Mouse (Mus musculus) CH12.LX (cell line): Measurements from ENCODE around the gene Ecpas. TPM values are rescaled to one million over a fixed set of nuclear protein-coding genes. Genes with fewer than 3 reads are reported as not detected.

Experiments
- DNase-seq: peaks from one replicate; pipeline ENCODE4 v3.0.0-alpha.2; 2013; ENCODE audit errors: extremely low read depth
- H3K27ac ChIP-seq: 2 replicates; pipeline ENCODE4 v1.5.1; 2012; ENCODE audit warnings: low read depth, mild to moderate bottlenecking, control low read depth, moderate library complexity; ENCODE audit not compliant: insufficient read depth
- H3K27me3 ChIP-seq: replicated peaks from 2 replicates; pipeline ENCODE3; 2012; ENCODE audit warnings: inconsistent platforms
- H3K36me3 ChIP-seq, 2 experiments: replicated peaks in 1 of 2; 2 replicates each; pipeline versions ENCODE3 to v1.6.1; 2012; ENCODE audit warnings: inconsistent platforms in 1 of 2, low read length in 1 of 2, mild to moderate bottlenecking in 1 of 2, mixed read lengths in 1 of 2, moderate library complexity in 1 of 2; ENCODE audit not compliant: control insufficient read depth in 1 of 2, insufficient read depth in 1 of 2
- H3K4me1 ChIP-seq, 2 experiments: 2 replicates each; pipeline ENCODE4 v1.6.1; 2012; ENCODE audit warnings: inconsistent platforms in 1 of 2, moderate library complexity in 1 of 2; ENCODE audit not compliant: insufficient read depth in 2 of 2, control insufficient read depth in 1 of 2
- H3K4me2 ChIP-seq: 2 replicates; pipeline ENCODE4 v1.6.1; 2012; ENCODE audit warnings: low read depth, mild to moderate bottlenecking, control low read depth; ENCODE audit not compliant: poor library complexity, insufficient read depth, severe bottlenecking
- H3K4me3 ChIP-seq, 3 experiments: fragments of 150-350 bp in 1 of 3; sonication (generic) in 1 of 3; replicated peaks in 1 of 3; 2 replicates each; pipeline versions ENCODE3 to v1.5.1; 2011 to 2012; ENCODE audit warnings: low read depth in 2 of 3, low read length in 2 of 3, mild to moderate bottlenecking in 2 of 3, moderate library complexity in 2 of 3, control low read depth in 1 of 3, improper control_type of control experiment in 1 of 3, inconsistent platforms in 1 of 3, mixed read lengths in 1 of 3; ENCODE audit not compliant: poor library complexity in 1 of 3
- H3K79me2 ChIP-seq: replicated peaks from 2 replicates; pipeline ENCODE4 v1.6.1; 2012; ENCODE audit warnings: mild to moderate bottlenecking, moderate library complexity; ENCODE audit not compliant: control insufficient read depth, poor library complexity, insufficient read depth, severe bottlenecking; ENCODE audit errors: extremely low read depth
- H3K9ac ChIP-seq: 2 replicates; pipeline ENCODE4 v1.6.1; 2012; ENCODE audit warnings: low read depth, mild to moderate bottlenecking, control low read depth, moderate library complexity; ENCODE audit not compliant: insufficient read depth
- H3K9me3 ChIP-seq: replicated peaks from 2 replicates; pipeline ENCODE3; 2012; ENCODE audit warnings: low read length, inconsistent platforms, mixed read lengths
- BHLHE40 ChIP-seq: IDR thresholded peaks from 2 replicates; pipeline ENCODE4 v1.6.1; 2011; ENCODE audit warnings: mild to moderate bottlenecking, low read depth, low read length, improper control_type of control experiment
- ELF1 ChIP-seq: IDR thresholded peaks from 2 replicates; pipeline ENCODE4 v1.6.1; 2014; ENCODE audit warnings: low read depth, mild to moderate bottlenecking, inconsistent platforms, low read length, improper control_type of control experiment
- EP300 ChIP-seq: IDR thresholded peaks from 2 replicates; pipeline ENCODE4 v1.6.1; 2011; ENCODE audit warnings: low read length, improper control_type of control experiment
- ETS1 ChIP-seq: conservative IDR thresholded peaks from 2 replicates; pipeline ENCODE4 v1.6.1; 2012; ENCODE audit warnings: low read depth, mild to moderate bottlenecking, inconsistent platforms, low read length, improper control_type of control experiment, moderate library complexity
- GABPA ChIP-seq: IDR thresholded peaks from 2 replicates; pipeline ENCODE4 v1.6.1; 2012; ENCODE audit warnings: low read depth, low read length, improper control_type of control experiment, inconsistent platforms; ENCODE audit not compliant: insufficient replicate concordance
- HCFC1 ChIP-seq: IDR thresholded peaks from 2 replicates; pipeline ENCODE4 v1.6.1; 2012; ENCODE audit warnings: low read depth, mild to moderate bottlenecking, inconsistent platforms, low read length, improper control_type of control experiment
- IRF4 ChIP-seq: IDR thresholded peaks from 2 replicates; pipeline ENCODE4 v1.6.1; 2014; ENCODE audit warnings: low read depth, mild to moderate bottlenecking, inconsistent platforms, low read length, improper control_type of control experiment
- JUN ChIP-seq: IDR thresholded peaks from 2 replicates; pipeline ENCODE4 v1.6.1; 2011; ENCODE audit warnings: low read depth, mild to moderate bottlenecking, low read length, improper control_type of control experiment, moderate library complexity; ENCODE audit not compliant: insufficient read depth
- JUND ChIP-seq: conservative IDR thresholded peaks from 2 replicates; pipeline ENCODE4 v1.6.1; 2011; ENCODE audit warnings: low read depth, low read length, improper control_type of control experiment
- KAT2A ChIP-seq: IDR thresholded peaks from 2 replicates; pipeline ENCODE4 v1.6.1; 2012; ENCODE audit warnings: low read length, improper control_type of control experiment, inconsistent platforms; ENCODE audit not compliant: insufficient replicate concordance
- MAFK ChIP-seq: IDR thresholded peaks from 2 replicates; pipeline ENCODE4 v1.6.1; 2011; ENCODE audit warnings: low read length, improper control_type of control experiment; ENCODE audit not compliant: insufficient replicate concordance
- MEF2A ChIP-seq: IDR thresholded peaks from 2 replicates; pipeline ENCODE4 v1.6.1; 2014; ENCODE audit warnings: low read depth, mild to moderate bottlenecking, inconsistent platforms, low read length, improper control_type of control experiment, borderline replicate concordance
- MXI1 ChIP-seq: IDR thresholded peaks from 2 replicates; pipeline ENCODE4 v1.6.1; 2011; ENCODE audit warnings: mild to moderate bottlenecking, low read depth, low read length, improper control_type of control experiment
- MYC ChIP-seq: IDR thresholded peaks from 2 replicates; pipeline ENCODE4 v1.6.1; 2011; ENCODE audit warnings: low read depth, mild to moderate bottlenecking, improper control_type of control experiment, low read length
- NELFE ChIP-seq: IDR thresholded peaks from 2 replicates; pipeline ENCODE4 v1.6.1; 2011; ENCODE audit warnings: low read depth, low read length, improper control_type of control experiment
- POLR2A ChIP-seq: IDR thresholded peaks from 2 replicates; pipeline ENCODE4 v1.6.1; 2011; ENCODE audit warnings: low read depth, mild to moderate bottlenecking, improper control_type of control experiment, low read length
- RCOR1 ChIP-seq: conservative IDR thresholded peaks from 2 replicates; pipeline ENCODE4 v1.6.1; 2012; ENCODE audit warnings: low read depth, mild to moderate bottlenecking, inconsistent platforms, low read length, improper control_type of control experiment
- TBP ChIP-seq: conservative IDR thresholded peaks from 2 replicates; pipeline ENCODE4 v1.6.1; 2011; ENCODE audit warnings: low read depth, low read length, improper control_type of control experiment
- TCF12 ChIP-seq: IDR thresholded peaks from 2 replicates; pipeline ENCODE4 v1.6.1; 2014; ENCODE audit warnings: low read depth, mild to moderate bottlenecking, inconsistent platforms, low read length, improper control_type of control experiment
- ZC3H11A ChIP-seq: IDR thresholded peaks from 2 replicates; pipeline ENCODE4 v1.6.1; 2012; ENCODE audit warnings: low read depth, mild to moderate bottlenecking, inconsistent platforms, low read length, improper control_type of control experiment
- ZKSCAN1 ChIP-seq: IDR thresholded peaks from 2 replicates; pipeline ENCODE4 v1.6.1; 2012; ENCODE audit warnings: low read depth, inconsistent platforms, low read length, improper control_type of control experiment, borderline replicate concordance
- ZNF384 ChIP-seq: IDR thresholded peaks from 2 replicates; pipeline ENCODE4 v1.6.1; 2012; ENCODE audit warnings: low read depth, low read length, improper control_type of control experiment, inconsistent platforms
- dilution Hi-C: fragments of 300-500 bp; cut with MboI; formaldehyde crosslinking; loops from 2 replicates; pipeline ENCODE4 v1.14.3; 2020; ENCODE audit warnings: low sequenced_read_pairs; ENCODE audit not compliant: extremely low pct_unique_long_range_greater_than_20kb, extremely low pct_ligation_motif_present
- in situ Hi-C: fragments of 300-500 bp; cut with MboI; formaldehyde crosslinking; loops from 3 replicates; pipeline ENCODE4 v1.14.3; 2019; ENCODE audit warnings: low sequenced_read_pairs, low pct_ligation_motif_present, low pct_unique_long_range_greater_than_20kb, mixed read lengths
- polyA plus RNA-seq: library from polyadenylated mRNA; unstranded; fragments of >175 nt; gene quantifications from 2 replicates; pipeline ENCODE4 v1.2.1, GENCODE M21; 2012; ENCODE audit warnings: low read depth; ENCODE audit not compliant: insufficient read length
- total RNA-seq, 2 experiments: library from RNA; depleted of rRNA; stranded (reverse); fragments of 300-350 nt in 1 of 2; fragments of >200 nt in 1 of 2; gene quantifications; 2 replicates each; pipeline ENCODE4 v1.2.3; 2012 to 2014

Gene Ecpas
- total and polyA plus RNA-seq, 3 experiments: 45.2 to 67.4 (median 47.5) TPM

GRCm38 (mm10) chr4:58948391-58948790 lies 35.8 kb upstream of the Ecpas start:
- no peaks in the 10 kb centered on the region for H3K36me3 ChIP-seq
- H3K27ac ChIP-seq: no peak overlapping the region
- TF ChIP-seq KAT2A (no peak), GABPA (no peak), MYC (no peak), ZC3H11A (no peak), ZKSCAN1 (no peak), MAFK (no peak), POLR2A (no peak), NELFE (no peak), IRF4 (no peak), ELF1 (no peak), BHLHE40 (no peak), MEF2A (no peak), HCFC1 (no peak), RCOR1 (no peak), ETS1 (no peak), EP300 (no peak), JUND (no peak)
- in situ Hi-C loops (no loop called here), dilution Hi-C loops (no loop called here)
- H3K27me3 ChIP-seq: no peaks in the 10 kb centered on the region
- no peaks in the 10 kb centered on the region for H3K79me2 ChIP-seq
- no peak for DNase-seq
- H3K4me1 ChIP-seq: peaks cover 0 to 3% of the 10 kb centered on the region in 2 experiments; a peak in 1 of 4 replicates
- H3K4me3 ChIP-seq: no peak overlapping the region
- no peak overlapping the region for H3K4me2 ChIP-seq
- H3K9ac ChIP-seq: no peak overlapping the region
- no peaks in the 10 kb centered on the region for H3K9me3 ChIP-seq

- H3K27me3 ChIP-seq: no peaks in the 10 kb centered on the region
- no peak overlapping the region for H3K4me2 ChIP-seq
- no peak overlapping the region for H3K9ac ChIP-seq
- H3K4me3 ChIP-seq: no peak overlapping the region
- H3K9me3 ChIP-seq: no peaks in the 10 kb centered on the region
- in situ Hi-C loops: no loop called here
- peaks cover 0 to 3% of the 10 kb centered on the region in 2 experiments; a peak in 1 of 4 replicates for H3K4me1 ChIP-seq
- H3K79me2 ChIP-seq: no peaks in the 10 kb centered on the region
- no peak for TF ChIP-seq MAFK
- no peak for TF ChIP-seq ETS1
- TF ChIP-seq ZNF384: no peak
- TF ChIP-seq MXI1: no peak
- TF ChIP-seq TBP: no peak
- TF ChIP-seq JUN: no peak
- TF ChIP-seq TCF12: no peak
- TF ChIP-seq, all 38 proteins: peak for 0
- dilution Hi-C loops: no loop called here
- no peak for DNase-seq
- no peaks in the 10 kb centered on the region for H3K36me3 ChIP-seq
- no peak overlapping the region for H3K27ac ChIP-seq
Measured at GRCm38 (mm10) chr4:58944695-58945094, 32.1 kb upstream of the Ecpas start.
